Mouse (Mus musculus): ENCODE data around the gene Map1b.

Map1b gene

DNA sequence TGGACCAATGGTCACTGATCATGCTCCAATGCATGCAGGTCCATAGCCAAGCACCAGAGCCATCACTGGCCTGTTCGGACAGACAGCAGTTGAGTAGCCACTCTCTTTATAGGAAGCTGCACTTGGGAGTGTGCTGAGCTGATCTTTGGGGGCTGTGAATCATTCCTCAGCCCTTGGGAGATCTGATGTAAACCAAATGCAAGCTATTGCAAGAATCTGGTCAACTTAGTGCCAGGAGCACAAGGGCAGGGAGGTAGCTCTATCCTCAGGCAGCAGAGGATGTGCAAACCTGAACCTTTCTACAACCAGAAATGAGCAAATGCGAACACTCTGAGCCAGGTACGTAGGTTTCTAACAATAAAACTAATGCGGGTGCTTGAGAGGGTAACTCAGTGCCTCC lies 26.3 kb downstream of the Map1b start:
- DNase-seq (ENCODE audit: low spot score in 2 of 2), result no peak

DNA sequence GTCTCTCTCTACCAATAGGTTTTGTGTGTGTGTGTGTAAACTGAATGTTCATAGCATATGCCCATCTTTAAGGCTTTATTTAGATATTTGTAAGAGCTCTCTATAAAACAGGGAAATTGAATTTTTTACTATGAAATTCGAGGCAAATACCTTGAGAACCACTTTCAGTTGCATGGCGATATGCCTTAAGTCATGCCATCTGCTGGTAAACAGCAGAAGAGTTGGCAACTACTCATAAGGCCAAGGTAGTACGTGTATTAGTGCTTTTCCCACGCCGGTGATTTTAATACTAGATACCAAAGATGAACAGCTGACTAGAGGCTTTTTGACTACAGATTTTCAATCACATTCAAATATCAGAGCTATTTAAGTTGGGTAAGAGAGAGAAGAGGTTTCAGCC lies 27.2 kb downstream of the Map1b start:
- no peak for DNase-seq (ENCODE audit: low spot score in 2 of 2)

DNA sequence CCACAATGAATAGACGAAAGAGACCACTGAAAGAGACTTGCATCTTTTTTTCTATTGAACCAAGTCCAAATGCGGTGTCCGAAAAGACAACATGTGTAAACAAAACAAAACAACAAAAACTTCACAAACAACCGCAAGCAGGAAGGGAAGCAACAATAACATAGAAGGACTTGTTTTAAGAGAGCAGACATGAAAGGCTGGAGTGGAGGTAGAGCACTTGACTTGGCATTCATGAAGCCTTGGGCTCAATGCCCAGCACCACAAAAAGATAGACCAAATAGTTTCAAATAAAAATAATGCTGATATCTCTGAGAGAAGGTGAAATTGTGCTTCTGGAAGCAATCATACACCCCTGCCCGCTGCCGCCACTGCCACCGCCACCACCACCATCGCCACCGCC lies 30.5 kb downstream of the Map1b start:
- no peak for DNase-seq (ENCODE audit: low spot score in 2 of 2)

DNA sequence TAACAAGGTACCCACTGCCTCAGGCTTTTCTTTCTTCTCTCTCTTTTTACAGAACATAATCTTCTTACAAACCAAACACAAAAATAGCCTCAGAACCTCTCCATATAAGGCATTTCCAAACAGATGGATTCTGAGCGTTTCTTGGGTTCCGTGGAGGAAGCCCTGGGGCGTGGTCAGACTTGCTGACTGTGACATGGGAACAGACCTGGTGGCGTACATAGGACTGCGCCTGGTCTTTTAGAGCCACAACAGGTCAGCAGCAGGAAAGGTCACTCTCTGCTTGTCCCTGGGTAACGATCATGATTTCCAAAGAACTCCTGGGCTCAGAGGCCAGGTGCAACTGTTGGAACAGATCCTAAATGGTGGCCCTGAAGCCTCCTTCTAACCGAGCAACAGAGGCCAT lies 31.0 kb downstream of the Map1b start:
- peak; percentile 40 to 53 for DNase-seq (ENCODE audit: low spot score in 2 of 2)

DNA sequence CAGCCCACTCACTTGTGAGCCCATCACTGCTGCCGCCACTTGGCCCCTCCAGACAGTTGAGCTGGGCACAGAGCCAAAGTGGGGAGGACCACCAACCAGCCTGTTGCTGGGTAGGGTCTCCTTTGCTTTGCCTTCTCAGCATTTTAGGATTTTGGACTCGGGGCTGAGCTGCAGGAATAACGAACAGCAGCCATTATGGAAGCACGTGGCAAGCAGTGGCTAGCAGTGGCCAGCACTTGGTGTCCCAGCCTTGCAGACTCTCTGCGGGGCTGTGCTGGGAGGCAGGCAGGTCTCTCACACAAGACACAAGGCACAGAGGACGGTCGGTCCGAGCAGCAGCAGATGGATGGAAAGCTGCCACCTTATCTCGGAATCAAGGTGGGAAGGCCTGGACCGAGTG lies 31.4 kb downstream of the Map1b start:
- DNase-seq (ENCODE audit: low spot score in 2 of 2), result no peak

DNA sequence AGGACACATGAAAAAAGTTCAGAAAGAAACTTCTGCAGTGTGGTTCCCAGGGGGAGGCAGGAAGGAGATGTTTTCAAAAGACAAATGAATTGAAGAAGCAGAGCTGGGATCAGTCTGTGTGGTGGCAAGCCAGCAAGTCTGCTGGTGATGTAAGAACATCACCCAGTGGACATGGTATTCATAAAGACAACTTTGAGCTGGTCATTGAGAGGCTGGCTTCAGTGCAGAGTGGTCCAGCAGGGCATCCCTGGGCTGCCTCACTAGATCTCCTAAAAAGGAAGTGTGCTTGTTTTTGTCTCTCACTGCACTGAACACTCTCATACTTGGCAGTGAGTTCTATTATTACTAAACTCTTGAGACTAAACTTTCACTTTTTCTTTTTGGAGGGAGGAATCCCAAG lies 32.9 kb downstream of the Map1b start:
- no peak for DNase-seq (ENCODE audit: low spot score in 2 of 2)

DNA sequence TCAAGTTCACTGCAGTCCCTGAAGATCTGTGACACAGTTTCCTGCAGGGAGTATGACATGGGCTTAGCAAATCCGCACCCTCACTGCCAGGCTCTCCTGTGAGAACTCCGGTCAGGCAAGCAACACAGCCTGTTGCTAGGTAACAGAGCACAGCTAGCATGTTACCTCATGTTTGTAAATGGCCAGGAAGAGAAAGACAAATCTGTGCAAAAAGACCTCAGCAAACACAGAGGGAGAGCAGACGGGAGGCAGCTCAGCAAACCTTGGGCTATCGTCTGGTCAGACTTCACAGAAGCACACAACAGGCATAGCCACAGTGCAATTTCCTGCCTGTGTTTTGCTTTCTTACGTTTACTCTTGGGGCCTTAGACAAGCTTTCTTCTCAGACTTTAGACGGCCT lies 40.9 kb downstream of the Map1b start:
- no peak for DNase-seq (ENCODE audit: low spot score in 2 of 2)

DNA sequence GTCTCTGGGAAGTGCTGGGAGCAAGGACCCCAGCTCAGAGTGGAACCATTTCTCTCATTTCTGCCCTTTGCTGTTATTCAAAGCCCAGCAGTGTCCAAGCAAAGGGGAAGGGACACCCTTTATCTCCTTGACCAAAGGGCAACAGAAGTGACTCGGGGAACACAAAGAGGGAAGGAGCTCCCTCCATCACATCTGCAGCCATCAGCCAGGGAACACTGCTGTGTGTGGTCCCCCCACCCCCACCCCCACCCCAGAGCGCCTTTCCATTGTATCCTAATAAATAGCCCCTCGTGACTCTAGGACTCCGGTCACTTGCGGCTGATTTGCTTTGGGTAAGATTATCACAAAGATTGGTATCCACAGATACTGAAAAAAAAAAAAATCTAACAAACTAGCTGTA lies 41.3 kb downstream of the Map1b start:
- no peak for DNase-seq (ENCODE audit: low spot score in 2 of 2)

DNA sequence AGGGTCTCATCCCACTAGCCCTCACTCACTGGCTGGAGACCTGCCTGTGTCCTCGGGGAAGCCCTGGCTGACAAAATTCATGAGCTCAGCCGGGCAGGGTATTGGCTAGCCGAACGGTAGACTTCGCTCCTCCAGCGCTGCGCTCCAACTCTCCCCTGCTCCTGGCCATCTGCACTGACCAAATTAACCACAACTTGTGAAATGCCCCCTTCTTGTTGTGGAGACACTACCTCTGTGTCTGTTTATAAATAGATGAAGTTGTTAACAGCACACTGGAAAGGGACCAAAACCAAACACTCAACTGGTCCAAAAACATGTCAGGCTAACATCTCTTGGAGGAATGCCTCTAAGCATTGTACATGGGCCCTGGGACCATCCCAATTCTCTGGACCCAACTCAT lies 42.2 kb downstream of the Map1b start:
- no peak for DNase-seq (ENCODE audit: low spot score in 2 of 2)

DNA sequence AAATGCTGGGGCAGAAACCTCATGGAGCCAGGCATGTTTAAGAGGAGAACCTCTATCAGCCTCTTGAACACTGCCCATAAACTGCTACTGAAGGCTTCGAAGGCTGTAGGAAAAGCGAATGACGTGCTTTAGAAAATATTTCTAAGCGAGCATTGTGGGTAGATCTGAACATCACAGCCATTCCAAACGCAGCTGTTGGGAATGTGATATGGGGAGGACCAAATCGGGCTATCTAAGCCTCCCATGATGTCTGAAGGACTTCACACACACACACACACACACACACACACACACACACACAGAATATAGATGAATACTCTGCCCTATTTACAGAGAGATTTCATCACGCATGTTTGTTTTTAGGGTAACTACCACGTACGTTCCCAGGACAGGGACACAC lies 44.3 kb downstream of the Map1b start:
- no peak for DNase-seq (ENCODE audit: low spot score in 2 of 2)

DNA sequence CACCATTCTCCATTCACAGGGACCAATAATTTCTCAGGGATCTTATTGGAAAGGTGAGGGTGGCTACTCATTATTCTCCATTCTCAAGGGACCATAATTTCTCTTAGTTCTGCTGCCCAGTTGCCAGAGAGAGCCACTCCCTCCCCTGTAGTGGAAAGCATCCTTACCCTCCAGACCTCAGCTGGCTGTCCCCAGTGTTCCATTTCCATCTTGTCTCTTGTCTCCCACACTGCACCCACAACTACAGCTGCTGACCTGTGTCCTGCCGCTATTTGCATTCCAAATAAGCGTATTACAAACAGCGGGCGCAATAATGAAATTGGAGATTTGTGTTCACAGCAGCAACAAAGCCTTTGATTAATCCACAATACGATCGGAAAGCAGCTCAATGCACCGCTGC lies 46.3 kb downstream of the Map1b start:
- no peak for DNase-seq (ENCODE audit: low spot score in 2 of 2)

DNA sequence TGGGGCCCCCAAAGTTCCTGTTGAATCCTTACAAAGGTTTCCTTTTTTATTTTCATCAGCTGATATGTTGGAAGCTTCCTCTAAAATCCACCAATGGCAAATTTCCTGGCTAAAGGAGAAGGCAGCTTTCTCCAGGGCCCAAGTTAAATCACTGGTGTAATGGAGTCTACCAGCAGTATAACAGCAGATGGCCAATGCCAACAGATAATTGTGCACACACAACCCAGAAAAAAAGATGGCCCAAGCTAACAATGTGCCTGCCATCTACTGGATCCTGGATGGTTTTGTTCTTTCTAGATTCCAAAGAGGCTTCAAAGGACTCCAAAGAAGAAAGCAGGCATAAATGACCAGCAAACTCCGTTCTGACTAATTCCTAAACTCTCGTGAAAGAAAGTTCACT lies 48.1 kb downstream of the Map1b start:
- DNase-seq (ENCODE audit: low spot score in 2 of 2), result no peak

DNA sequence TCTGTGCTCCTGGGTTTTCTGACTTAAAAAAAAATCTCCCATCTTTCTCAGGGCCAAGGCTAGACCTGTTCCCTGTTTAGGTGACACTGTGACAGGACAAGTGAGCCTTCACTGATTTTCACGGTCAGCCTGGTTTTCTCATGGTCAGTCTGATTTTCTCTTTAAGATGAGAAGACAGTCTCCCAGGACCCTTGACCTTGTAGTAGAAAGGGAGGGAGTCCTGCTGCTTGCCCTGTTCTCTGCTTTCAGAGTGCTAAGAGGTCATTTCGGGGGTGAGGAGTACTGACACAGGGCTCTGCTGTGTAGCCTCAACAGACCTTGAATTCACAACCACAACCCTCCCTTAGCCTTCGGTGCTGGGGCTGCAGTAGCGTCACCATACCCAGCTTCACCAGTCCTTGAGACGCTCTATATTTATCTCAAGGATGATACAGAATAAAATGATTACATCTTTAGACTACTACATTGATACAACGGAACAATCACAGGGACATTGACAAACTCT lies 49.5 kb downstream of the Map1b start:
- DNase-seq (ENCODE audit: low spot score in 2 of 2), result no peak

DNA sequence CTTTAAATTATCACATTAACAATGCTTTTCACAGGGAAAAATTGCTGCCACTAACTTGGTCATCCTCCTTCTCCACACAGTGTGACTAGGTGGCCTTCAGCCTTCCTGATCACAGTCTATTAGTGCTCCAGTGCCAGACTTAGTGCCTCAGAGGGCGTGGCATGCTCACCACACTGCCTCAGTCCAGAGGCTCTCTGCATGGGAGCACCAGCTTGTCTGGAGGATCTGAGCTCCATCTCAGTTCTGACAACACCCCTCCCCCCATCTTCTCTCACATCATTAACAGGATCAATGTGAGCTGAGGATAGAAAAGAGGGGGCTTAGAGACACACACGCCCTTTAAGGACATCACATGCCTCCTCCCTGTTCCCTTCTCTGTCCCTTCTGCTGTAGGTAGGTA lies 50.3 kb downstream of the Map1b start:
- DNase-seq (ENCODE audit: low spot score in 2 of 2), result no peak

DNA sequence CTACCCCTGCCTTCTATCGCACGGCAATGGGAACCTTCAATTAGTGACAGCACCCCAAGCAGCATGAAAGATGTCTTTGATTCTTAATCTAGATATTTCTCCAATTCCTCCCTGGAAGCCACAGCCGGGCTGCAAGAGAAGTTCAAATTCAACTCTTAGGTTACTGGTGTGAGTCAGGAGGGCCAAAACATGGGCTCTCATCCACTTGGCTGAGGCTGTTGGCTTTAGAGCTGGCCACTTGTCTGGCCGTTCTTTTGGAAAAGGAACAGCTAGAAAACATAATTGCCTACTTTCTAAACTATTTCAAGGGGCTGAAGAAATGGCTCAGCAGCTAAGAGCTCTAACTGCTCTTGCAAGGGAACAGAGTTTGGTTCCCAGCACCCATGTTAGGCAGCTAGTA lies 51.8 kb downstream of the Map1b start:
- no peak for DNase-seq (ENCODE audit: low spot score in 2 of 2)

DNA sequence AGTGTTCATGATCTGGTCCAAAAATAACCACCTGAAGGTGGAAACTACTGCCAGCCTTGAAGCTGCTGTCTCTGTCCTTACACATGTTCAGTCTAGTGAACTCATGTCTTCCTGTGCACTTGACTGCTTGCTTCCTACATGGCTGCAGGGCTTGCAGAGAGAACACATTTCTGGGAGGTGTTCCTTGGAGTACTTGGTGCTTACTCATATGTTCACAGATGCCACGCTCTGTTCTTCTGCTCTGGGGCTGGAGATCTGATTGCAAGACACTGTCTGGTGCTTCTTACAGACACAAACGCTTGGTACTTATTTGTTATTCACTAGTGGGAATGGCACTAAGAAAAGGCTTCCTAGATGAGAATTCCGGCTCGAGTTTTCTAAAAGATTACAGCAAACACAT lies 54.5 kb downstream of the Map1b start:
- DNase-seq (ENCODE audit: low spot score in 2 of 2), result no peak

DNA sequence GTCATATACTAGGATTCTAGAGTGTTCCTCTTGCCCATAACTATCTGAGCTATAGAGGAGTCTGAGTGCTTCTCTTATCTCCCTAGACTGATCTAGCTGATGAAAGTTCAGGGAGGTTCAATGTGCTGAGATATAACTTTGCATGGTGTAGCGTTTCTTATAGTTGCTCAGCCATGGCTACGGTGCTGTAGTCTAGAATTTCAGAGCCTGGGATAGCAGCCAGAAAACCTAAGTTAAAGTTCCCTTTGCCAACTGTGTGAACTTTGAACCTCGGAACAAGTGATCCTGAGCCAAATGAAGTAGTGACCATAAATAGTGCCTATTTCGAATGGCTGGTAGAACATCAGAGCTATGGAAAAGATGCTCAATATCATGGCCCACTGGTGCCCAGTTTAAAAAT lies 56.7 kb downstream of the Map1b start:
- DNase-seq (ENCODE audit: low spot score in 2 of 2), result no peak

DNA sequence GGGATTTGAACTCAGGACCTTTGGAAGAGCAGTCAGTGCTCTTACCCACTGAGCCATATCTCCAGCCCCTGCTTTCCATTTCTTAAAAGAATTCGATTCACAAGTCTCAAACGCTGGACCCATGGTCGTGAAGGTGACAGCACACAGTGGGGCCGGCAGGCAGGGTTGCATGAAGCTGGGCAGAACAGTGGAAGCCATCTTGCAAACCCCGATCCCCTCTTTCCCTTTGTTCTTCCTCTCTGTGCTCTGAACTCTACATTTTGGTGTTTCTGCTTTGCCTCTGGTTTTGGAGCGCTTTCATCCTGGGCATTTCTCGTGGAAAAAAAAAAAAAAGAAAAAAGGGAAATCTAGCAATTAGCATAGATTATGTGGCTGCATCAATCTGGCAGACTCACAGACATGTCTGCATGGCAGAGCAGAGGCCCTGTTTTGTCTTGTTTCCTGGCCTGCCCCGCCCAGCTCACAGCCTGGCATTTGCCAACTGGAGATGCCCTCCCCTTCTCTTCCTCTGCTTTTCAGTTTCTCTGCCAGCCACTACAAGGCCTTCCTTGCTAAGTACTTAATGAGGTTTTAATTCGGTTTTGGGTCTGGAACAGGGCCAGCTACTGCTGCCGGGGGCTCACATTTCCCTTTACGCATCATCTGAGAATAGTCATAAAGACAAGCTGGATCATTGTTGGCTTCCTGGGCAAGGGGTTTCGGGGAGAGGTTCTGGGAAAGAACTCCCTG lies 57.5 kb downstream of the Map1b start:
- DNase-seq (ENCODE audit: low spot score in 2 of 2), result no peak

DNA sequence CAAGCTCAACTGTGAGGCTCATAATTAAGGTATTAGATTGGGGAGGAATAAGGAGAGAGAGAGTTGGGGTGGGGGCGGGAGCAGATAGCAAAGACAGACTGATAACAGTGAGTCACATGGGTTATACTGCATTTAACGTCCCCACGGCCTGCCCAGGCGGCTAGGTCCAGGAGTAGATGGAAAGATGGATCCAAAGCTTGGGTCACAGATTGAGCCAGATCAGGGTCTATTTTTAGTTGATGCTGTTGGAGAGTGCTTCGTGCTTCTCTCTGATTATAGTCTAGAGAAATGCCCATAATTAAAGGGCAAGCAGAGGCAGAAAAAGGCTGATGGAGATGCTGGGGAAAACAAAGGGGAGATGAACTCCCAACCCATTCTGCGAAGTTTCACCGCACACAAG lies 61.4 kb downstream of the Map1b start:
- no peak for DNase-seq (ENCODE audit: low spot score in 2 of 2)

DNA sequence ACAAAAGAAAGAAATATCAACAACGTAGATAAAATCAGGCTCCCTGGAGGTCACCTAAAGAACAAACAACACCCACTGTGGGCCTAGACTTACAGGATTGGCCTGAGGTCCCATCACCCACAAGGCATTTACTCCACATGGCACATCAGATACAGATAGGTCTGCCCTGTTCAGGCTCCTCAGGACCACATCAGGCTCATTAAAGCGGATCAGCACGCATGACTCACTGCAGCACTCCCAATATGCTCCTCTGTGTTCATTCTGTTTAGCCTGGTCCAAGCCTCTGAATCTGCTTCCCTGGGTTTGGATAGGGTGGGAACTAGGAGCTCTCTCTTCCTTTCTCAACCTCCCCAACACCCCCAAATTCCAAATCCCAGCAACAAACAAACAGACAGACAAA lies 63.9 kb downstream of the Map1b start:
- no peak for DNase-seq (ENCODE audit: low spot score in 2 of 2)

DNA sequence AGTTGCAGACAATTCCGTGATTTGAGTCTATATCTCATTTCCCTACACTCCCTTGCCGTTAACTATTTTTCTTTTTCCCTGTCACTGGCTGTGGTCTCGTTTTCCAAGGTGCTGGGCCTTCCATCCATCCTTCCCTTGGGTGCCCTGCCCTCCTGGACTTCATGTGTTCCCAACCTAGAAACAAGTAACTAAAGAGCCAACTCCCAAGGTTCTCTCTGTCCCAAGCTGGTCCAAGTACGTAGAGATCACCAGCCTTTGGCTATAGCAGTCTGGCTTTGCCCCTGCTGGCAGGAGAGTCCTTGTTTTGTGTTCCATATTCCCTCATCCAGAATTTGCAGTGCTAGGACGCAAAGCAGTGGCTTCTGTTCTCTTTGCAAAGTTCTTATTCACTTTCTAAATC lies 65.1 kb downstream of the Map1b start:
- no peak for DNase-seq (ENCODE audit: low spot score in 2 of 2)

DNA sequence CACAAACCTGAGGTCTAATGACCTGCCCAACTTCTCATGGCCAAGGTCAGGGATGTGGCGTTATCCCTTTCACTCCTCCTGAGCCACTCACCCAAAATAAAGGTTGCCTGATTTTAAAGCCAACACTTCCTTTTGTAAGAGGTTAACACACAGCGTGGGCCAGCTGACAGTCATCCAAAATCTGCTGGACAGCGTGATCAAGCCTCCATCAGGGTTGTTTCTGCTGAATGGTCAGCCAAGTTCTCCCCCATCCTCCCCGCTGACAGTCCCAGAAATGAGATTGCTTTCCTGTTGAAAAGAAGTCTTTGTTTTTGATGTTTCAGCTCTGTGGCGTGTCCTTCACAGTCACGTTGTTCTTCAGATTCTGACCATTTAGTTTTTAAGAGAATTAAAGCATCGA lies 65.6 kb downstream of the Map1b start:
- DNase-seq (ENCODE audit: low spot score in 2 of 2), result no peak

DNA sequence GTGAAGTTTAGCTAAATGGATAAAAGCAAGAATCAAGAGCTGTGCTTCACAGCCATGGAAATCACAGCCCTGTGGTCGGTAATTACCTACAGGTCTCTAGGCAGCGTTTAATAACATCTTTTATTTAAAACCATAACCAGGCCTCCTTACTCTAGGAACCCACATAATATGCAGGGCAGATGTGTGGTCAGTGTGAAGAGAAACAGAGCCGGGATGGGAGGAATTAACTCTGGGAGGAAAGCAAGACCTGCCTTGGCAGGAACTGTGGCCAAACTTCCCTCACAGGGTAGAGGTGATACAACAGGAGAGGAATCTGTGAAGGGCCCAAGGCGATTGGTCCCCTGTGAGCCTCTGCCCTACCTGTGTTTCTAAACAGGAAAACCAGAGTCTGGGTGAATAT lies 66.8 kb downstream of the Map1b start:
- DNase-seq (ENCODE audit: low spot score in 2 of 2), result no peak

DNA sequence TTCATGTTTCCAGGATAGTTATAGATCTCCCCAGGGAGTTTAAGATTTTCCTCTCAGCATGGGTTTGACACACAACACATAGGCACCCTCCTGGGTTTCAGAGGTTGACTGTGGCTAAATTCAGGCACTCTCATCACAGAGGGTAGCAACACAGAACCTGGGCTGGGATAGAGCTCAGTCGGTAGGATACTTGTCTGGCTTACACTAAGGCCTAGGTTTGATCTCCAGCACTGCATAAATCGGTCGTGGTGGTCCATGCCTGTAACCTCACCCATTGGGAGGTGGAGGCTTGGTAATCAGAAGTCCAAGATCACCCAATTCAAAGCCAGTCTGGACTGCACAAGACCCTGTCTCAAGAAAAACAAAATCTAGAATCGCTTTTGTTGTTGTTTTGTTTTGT lies 68.1 kb downstream of the Map1b start:
- DNase-seq (ENCODE audit: low spot score in 2 of 2), result no peak
